Mouse (Mus musculus) forebrain, embryonic 10.5 days (tissue): ENCODE measurements around the gene Galnt17. TPM values are rescaled to one million over a fixed set of nuclear protein-coding genes. Genes with fewer than 3 reads are reported as not detected.

Source experiments
- DNase-seq: peaks from one replicate; pipeline ENCODE4 v3.0.0-alpha.2; 2017; ENCODE audit warnings: low spot score; ENCODE audit errors: extremely low spot score
- H3K27ac ChIP-seq: fragments of 300-500 bp; sonication (generic); 2 replicates; pipeline ENCODE4 v1.5.1; 2016; ENCODE audit warnings: mild to moderate bottlenecking
- H3K27me3 ChIP-seq: fragments of 300-500 bp; sonication (generic); 2 replicates; pipeline ENCODE4 v1.6.1; 2016; ENCODE audit warnings: mild to moderate bottlenecking; ENCODE audit not compliant: poor library complexity, severe bottlenecking
- H3K36me3 ChIP-seq: fragments of 300-500 bp; sonication (generic); replicated peaks from 2 replicates; pipeline ENCODE4 v1.6.1; 2016; ENCODE audit warnings: mild to moderate bottlenecking, moderate library complexity
- H3K4me1 ChIP-seq: fragments of 300-500 bp; sonication (generic); 2 replicates; pipeline ENCODE4 v1.6.1; 2016
- H3K4me3 ChIP-seq: fragments of 300-500 bp; sonication (generic); 2 replicates; pipeline ENCODE4 v1.5.1; 2016; ENCODE audit warnings: mild to moderate bottlenecking, moderate library complexity
- H3K9me3 ChIP-seq: fragments of 300-500 bp; sonication (generic); 2 replicates; pipeline ENCODE4 v1.6.1; 2016; ENCODE audit warnings: mild to moderate bottlenecking, moderate library complexity
- WGBS: fragments of 180-500 bp; shearing (Covaris S2); methylation state at CpG from one replicate; pipeline ENCODE4 v1.1.7; 2016; 5-methylcytosine and 5-hydroxymethylcytosine counted together
- polyA plus RNA-seq: library from polyadenylated mRNA; unstranded; fragments of >200 nt; fragmentation: Nextera tagmentation; extraction: Ambion mirVana; gene quantifications from 2 replicates; pipeline ENCODE4 v1.2.1, GENCODE M21; 2016

Galnt17 gene
- polyA plus RNA-seq, 1 experiment from 2014 or later, result 0.98 TPM

GRCm38 (mm10) chr5:130927794-130928149 lies 380.5 kb downstream of the Galnt17 start:
- peaks cover 6% of the 10 kb centered on the region; the same call in 1 of the 2 replicates for H3K9me3 ChIP-seq
- no peaks in the 10 kb centered on the region for H3K36me3 ChIP-seq
- 94% methylated on average over 8 of the region's 8 CpGs for WGBS
- H3K4me3 ChIP-seq, result no peak overlapping the region
- DNase-seq, result no peak
- H3K27ac ChIP-seq, result no peak overlapping the region
- peaks cover 12% of the 10 kb centered on the region for H3K4me1 ChIP-seq
- no peaks in the 10 kb centered on the region for H3K27me3 ChIP-seq

GRCm38 (mm10) chr5:130927138-130927793 lies 381.0 kb downstream of the Galnt17 start:
- no peaks in the 10 kb centered on the region for H3K27me3 ChIP-seq
- peaks cover 11% of the 10 kb centered on the region for H3K4me1 ChIP-seq
- H3K36me3 ChIP-seq, result no peaks in the 10 kb centered on the region
- peaks cover 6% of the 10 kb centered on the region; the same call in 1 of the 2 replicates for H3K9me3 ChIP-seq
- 90% methylated on average over 3 of the region's 3 CpGs for WGBS
- H3K4me3 ChIP-seq, result no peak overlapping the region
- DNase-seq, result no peak
- H3K27ac ChIP-seq, result no peak overlapping the region

GRCm38 (mm10) chr5:130925681-130926080 lies 382.6 kb downstream of the Galnt17 start:
- H3K4me3 ChIP-seq, result no peak overlapping the region
- H3K4me1 ChIP-seq, result peaks cover 11% of the 10 kb centered on the region
- no peaks in the 10 kb centered on the region for H3K27me3 ChIP-seq
- H3K27ac ChIP-seq, result no peak overlapping the region
- WGBS, result 95% methylated on average over 7 of the region's 7 CpGs
- DNase-seq, result no peak
- H3K9me3 ChIP-seq, result peaks cover 6% of the 10 kb centered on the region; the same call in 1 of the 2 replicates
- no peaks in the 10 kb centered on the region for H3K36me3 ChIP-seq

GRCm38 (mm10) chr5:130924245-130924827 lies 384.0 kb downstream of the Galnt17 start:
- 27% methylated on average over 2 of the region's 2 CpGs for WGBS
- Histone ChIP-seq H3K9me3 (peaks cover 6% of the 10 kb centered on the region; the same call in 1 of the 2 replicates), H3K36me3 (no peaks in the 10 kb centered on the region), H3K27me3 (no peaks in the 10 kb centered on the region), H3K27ac (no peak overlapping the region), H3K4me1 (peaks cover 11% of the 10 kb centered on the region), H3K4me3 (no peak overlapping the region)
- no peak for DNase-seq

- Histone ChIP-seq H3K9me3 (no peaks in the 10 kb centered on the region), H3K27me3 (no peaks in the 10 kb centered on the region), H3K36me3 (no peaks in the 10 kb centered on the region), H3K4me1 (peaks cover 11% of the 10 kb centered on the region), H3K4me3 (no peak overlapping the region), H3K27ac (no peak overlapping the region)
- 93% methylated on average over 7 of the region's 7 CpGs for WGBS
- no peak for DNase-seq
Observed at GRCm38 (mm10) chr5:130919969-130920368, 388.3 kb downstream of the Galnt17 start.

GRCm38 (mm10) chr5:130914606-130915005 lies 393.7 kb downstream of the Galnt17 start:
- Histone ChIP-seq H3K36me3 (no peaks in the 10 kb centered on the region), H3K4me1 (no peaks in the 10 kb centered on the region), H3K4me3 (no peak overlapping the region), H3K27ac (no peak overlapping the region), H3K9me3 (no peaks in the 10 kb centered on the region), H3K27me3 (no peaks in the 10 kb centered on the region)
- no peak for DNase-seq
- 84% methylated on average over 3 of the region's 3 CpGs for WGBS

GRCm38 (mm10) chr5:130911551-130911950 lies 396.7 kb downstream of the Galnt17 start:
- Histone ChIP-seq H3K4me3 (no peak overlapping the region), H3K27me3 (no peaks in the 10 kb centered on the region), H3K9me3 (no peaks in the 10 kb centered on the region), H3K27ac (no peak overlapping the region), H3K4me1 (no peaks in the 10 kb centered on the region), H3K36me3 (no peaks in the 10 kb centered on the region)
- 88% methylated on average over 2 of the region's 2 CpGs for WGBS
- DNase-seq, result no peak

GRCm38 (mm10) chr5:130901736-130902135 lies 406.6 kb downstream of the Galnt17 start:
- H3K9me3 ChIP-seq, result no peaks in the 10 kb centered on the region
- H3K4me3 ChIP-seq, result no peak overlapping the region
- H3K36me3 ChIP-seq, result no peaks in the 10 kb centered on the region
- no peak overlapping the region for H3K27ac ChIP-seq
- no peak for DNase-seq
- no peaks in the 10 kb centered on the region for H3K27me3 ChIP-seq
- WGBS, result 95% methylated on average over 3 of the region's 3 CpGs
- H3K4me1 ChIP-seq, result peaks cover 6% of the 10 kb centered on the region

GRCm38 (mm10) chr5:130895991-130896390 lies 412.3 kb downstream of the Galnt17 start:
- Histone ChIP-seq H3K4me1 (peaks cover 6% of the 10 kb centered on the region), H3K4me3 (no peak overlapping the region)
- WGBS, result 96% methylated on average over 3 of the region's 3 CpGs

GRCm38 (mm10) chr5:130891735-130892134 lies 416.6 kb downstream of the Galnt17 start:
- no peaks in the 10 kb centered on the region for H3K4me1 ChIP-seq
- no peak overlapping the region for H3K4me3 ChIP-seq
- 0 out of 2 replicates have a peak, but pooled peaks cover 3% of the 10 kb centered on the region for H3K9me3 ChIP-seq
- no peak overlapping the region for H3K27ac ChIP-seq
- no peaks in the 10 kb centered on the region for H3K36me3 ChIP-seq
- DNase-seq, result no peak
- 84% methylated on average over 5 of the region's 5 CpGs for WGBS
- H3K27me3 ChIP-seq, result no peaks in the 10 kb centered on the region

More at GRCm38 (mm10) chr5:130895991-130896390, 412.3 kb downstream of the Galnt17 start:
- Histone ChIP-seq H3K36me3 (no peaks in the 10 kb centered on the region), H3K27ac (no peak overlapping the region), H3K9me3 (0 out of 2 replicates have a peak, but pooled peaks cover 3% of the 10 kb centered on the region), H3K27me3 (no peaks in the 10 kb centered on the region)
- DNase-seq, result no peak

GRCm38 (mm10) chr5:130880331-130880730 lies 428.0 kb downstream of the Galnt17 start:
- WGBS, result 88% methylated on average over 5 of the region's 5 CpGs
- Histone ChIP-seq H3K27me3 (no peaks in the 10 kb centered on the region), H3K9me3 (no peaks in the 10 kb centered on the region), H3K4me3 (no peak overlapping the region), H3K36me3 (no peaks in the 10 kb centered on the region), H3K27ac (no peak overlapping the region), H3K4me1 (no peaks in the 10 kb centered on the region)
- no peak for DNase-seq

GRCm38 (mm10) chr5:130875391-130875790 lies 432.9 kb downstream of the Galnt17 start:
- H3K27me3 ChIP-seq, result no peaks in the 10 kb centered on the region
- DNase-seq, result no peak
- 96% methylated on average over 3 of the region's 3 CpGs for WGBS

GRCm38 (mm10) chr5:130871086-130871485 lies 437.2 kb downstream of the Galnt17 start:
- Histone ChIP-seq H3K9me3 (peaks cover 3% of the 10 kb centered on the region; the same call in 1 of the 2 replicates), H3K4me3 (no peak overlapping the region), H3K27me3 (no peaks in the 10 kb centered on the region), H3K4me1 (no peaks in the 10 kb centered on the region), H3K36me3 (no peaks in the 10 kb centered on the region), H3K27ac (no peak overlapping the region)
- WGBS, result 70% methylated on average over 8 of the region's 8 CpGs
- DNase-seq, result no peak

More at GRCm38 (mm10) chr5:130875391-130875790, 432.9 kb downstream of the Galnt17 start:
- Histone ChIP-seq H3K9me3 (no peaks in the 10 kb centered on the region; the same call in 1 of the 2 replicates), H3K4me1 (no peaks in the 10 kb centered on the region), H3K36me3 (no peaks in the 10 kb centered on the region), H3K4me3 (no peak overlapping the region), H3K27ac (no peak overlapping the region)
